Mouse (Mus musculus): ENCODE data around the gene Sfmbt2.

Sfmbt2 gene

GRCm38 (mm10) chr2:10372776-10373507, 2.6 kb downstream of the Sfmbt2 start:
- no peak for DNase-seq (ENCODE audit: low spot score in 2 of 2)

GRCm38 (mm10) chr2:10373508-10374206, 3.3 kb downstream of the Sfmbt2 start:
- no peak for DNase-seq (ENCODE audit: low spot score in 2 of 2)

GRCm38 (mm10) chr2:10374207-10375023, 4.1 kb downstream of the Sfmbt2 start:
- no peak for DNase-seq (ENCODE audit: low spot score in 2 of 2)

GRCm38 (mm10) chr2:10375024-10375372, 4.7 kb downstream of the Sfmbt2 start:
- no peak for DNase-seq (ENCODE audit: low spot score in 2 of 2)

GRCm38 (mm10) chr2:10389988-10390387, 19.7 kb downstream of the Sfmbt2 start:
- DNase-seq (ENCODE audit: low spot score in 2 of 2) = no peak

- DNase-seq (ENCODE audit: low spot score in 2 of 2) = no peak
Measured at GRCm38 (mm10) chr2:10390791-10391190, 20.5 kb downstream of the Sfmbt2 start.

- no peak for DNase-seq (ENCODE audit: low spot score in 2 of 2)
Measured at GRCm38 (mm10) chr2:10395143-10395542, 24.8 kb downstream of the Sfmbt2 start.

GRCm38 (mm10) chr2:10397790-10398189, 27.5 kb downstream of the Sfmbt2 start:
- no peak for DNase-seq (ENCODE audit: low spot score in 2 of 2)

- DNase-seq (ENCODE audit: low spot score in 2 of 2) = no peak
Measured at GRCm38 (mm10) chr2:10406151-10406550, 35.8 kb downstream of the Sfmbt2 start.

- no peak for DNase-seq (ENCODE audit: low spot score in 2 of 2)
Measured at GRCm38 (mm10) chr2:10409422-10409821, 39.1 kb downstream of the Sfmbt2 start.

- DNase-seq (ENCODE audit: low spot score in 2 of 2) = no peak
Measured at GRCm38 (mm10) chr2:10410069-10410468, 39.8 kb downstream of the Sfmbt2 start.

GRCm38 (mm10) chr2:10420944-10421420, 50.7 kb downstream of the Sfmbt2 start:
- DNase-seq (ENCODE audit: low spot score in 2 of 2) = no peak

- DNase-seq (ENCODE audit: low spot score in 2 of 2) = no peak
Measured at GRCm38 (mm10) chr2:10437290-10437689, 67.0 kb downstream of the Sfmbt2 start.

GRCm38 (mm10) chr2:10441811-10442210, 71.5 kb downstream of the Sfmbt2 start:
- no peak for DNase-seq (ENCODE audit: low spot score in 2 of 2)

GRCm38 (mm10) chr2:10453577-10453976, 83.3 kb downstream of the Sfmbt2 start:
- no peak for DNase-seq (ENCODE audit: low spot score in 2 of 2)

GRCm38 (mm10) chr2:10458309-10458708, 88.0 kb downstream of the Sfmbt2 start:
- no peak for DNase-seq (ENCODE audit: low spot score in 2 of 2)

GRCm38 (mm10) chr2:10516516-10516915, 146.2 kb downstream of the Sfmbt2 start:
- DNase-seq (ENCODE audit: low spot score in 2 of 2) = no peak

GRCm38 (mm10) chr2:10521719-10522415, 151.6 kb downstream of the Sfmbt2 start:
- no peak for DNase-seq (ENCODE audit: low spot score in 2 of 2)

GRCm38 (mm10) chr2:10525622-10526021, 155.3 kb downstream of the Sfmbt2 start:
- DNase-seq (ENCODE audit: low spot score in 2 of 2) = no peak

- DNase-seq (ENCODE audit: low spot score in 2 of 2) = no peak
Measured at GRCm38 (mm10) chr2:10541762-10542161, 171.5 kb downstream of the Sfmbt2 start.

GRCm38 (mm10) chr2:10542388-10542787, 172.1 kb downstream of the Sfmbt2 start:
- DNase-seq (ENCODE audit: low spot score in 2 of 2) = no peak

GRCm38 (mm10) chr2:10558816-10559215, 188.5 kb downstream of the Sfmbt2 start:
- DNase-seq (ENCODE audit: low spot score in 2 of 2) = no peak

Measured in spleen, postnatal 14 days (tissue).